Mouse (Mus musculus): ENCODE measurements around the gene Naa80.

DNA sequence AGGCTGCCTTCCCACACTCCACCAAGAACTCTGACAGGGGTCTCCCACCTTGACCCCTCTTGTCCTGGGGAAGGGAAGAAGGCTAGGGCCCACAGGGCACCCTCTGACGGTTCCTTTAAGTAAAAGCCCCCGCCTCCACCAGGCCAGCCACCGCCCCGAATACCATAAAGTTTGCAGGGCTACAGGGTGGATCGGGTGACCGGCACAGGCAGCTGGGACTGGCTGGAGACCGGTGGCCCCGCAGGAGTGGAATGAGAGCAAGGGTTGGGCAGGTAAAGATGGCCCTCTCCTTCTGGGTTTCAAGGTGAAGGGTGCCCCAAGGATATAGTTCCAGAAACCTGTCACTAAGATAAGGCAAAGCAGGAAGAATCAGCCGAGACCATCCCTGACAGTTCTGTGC lies 27.9 kb downstream of the Naa80 start:
- TF ChIP-seq CTCF (IDR thresholded peaks at IDR 0.05; ENCODE audit: extremely low read depth, insufficient read length, insufficient replicate concordance, low read depth, low read length) = no peak
- peak; percentile 34; the same call in 1 of the 2 replicates for TF ChIP-seq POLR2A (IDR thresholded peaks at IDR 0.05; ENCODE audit: low read depth, low read length)

Data from small intestine, adult 2 months (tissue).